Mouse (Mus musculus) olfactory bulb, adult 2 months (tissue): ENCODE data around the gene Ctdsp1.

Experiments
- CTCF ChIP-seq: fragments of 200-500 bp; IDR thresholded peaks from 2 replicates; pipeline ENCODE4 v1.5.1; 2012; ENCODE audit warnings: low read depth, mild to moderate bottlenecking, low read length, moderate library complexity; ENCODE audit not compliant: insufficient read depth
- POLR2A ChIP-seq: fragments of 200-500 bp; IDR thresholded peaks from 2 replicates; pipeline ENCODE4 v1.6.1; 2012; ENCODE audit warnings: mild to moderate bottlenecking, low read depth, low read length, moderate library complexity; ENCODE audit not compliant: insufficient read depth

GRCm38 (mm10) chr1:74374980-74375379 is 16.3 kb upstream of the Ctdsp1 start, which contains the start of gene Slc11a1:
- TF ChIP-seq CTCF (no peak), POLR2A (no peak)
